Mouse (Mus musculus) liver, embryonic 12.5 days (tissue): ENCODE data around the gene Telo2. TPM values are rescaled to one million over a fixed set of nuclear protein-coding genes. Genes with fewer than 3 reads are reported as not detected.
A peak's percentile ranks its signal among the peaks of the same experiment; 100 is the strongest.

Experiments used
- ATAC-seq: fragments of 200-750 bp; cut with Nextera tagmentation; 2 replicates; pipeline ENCODE4 v1.8.0; 2017; ENCODE audit warnings: moderate number of reproducible peaks, mild to moderate bottlenecking, moderate library complexity
- H3K27ac ChIP-seq: fragments of 300-500 bp; sonication (generic); 2 replicates; pipeline ENCODE4 v1.5.1; 2016; ENCODE audit warnings: mild to moderate bottlenecking
- H3K27me3 ChIP-seq: fragments of 300-500 bp; sonication (generic); replicated peaks from 2 replicates; pipeline ENCODE4 v1.6.1; 2016; ENCODE audit warnings: mild to moderate bottlenecking, moderate library complexity
- H3K36me3 ChIP-seq: fragments of 300-500 bp; sonication (generic); 2 replicates; pipeline ENCODE4 v1.6.1; 2016; ENCODE audit warnings: mild to moderate bottlenecking, moderate library complexity
- H3K4me1 ChIP-seq: fragments of 300-500 bp; sonication (generic); 2 replicates; pipeline ENCODE4 v1.6.1; 2016
- H3K4me2 ChIP-seq: fragments of 300-500 bp; sonication (generic); 2 replicates; pipeline ENCODE4 v1.6.1; 2016; ENCODE audit warnings: mild to moderate bottlenecking, moderate library complexity
- H3K4me3 ChIP-seq: fragments of 300-500 bp; sonication (generic); 2 replicates; pipeline ENCODE4 v1.5.1; 2016; ENCODE audit warnings: mild to moderate bottlenecking, moderate library complexity
- H3K9ac ChIP-seq: fragments of 300-500 bp; sonication (generic); 2 replicates; pipeline ENCODE4 v1.6.1; 2016; ENCODE audit warnings: mild to moderate bottlenecking, moderate library complexity
- H3K9me3 ChIP-seq: fragments of 300-500 bp; sonication (generic); replicated peaks from 2 replicates; pipeline ENCODE4 v1.6.1; 2016; ENCODE audit warnings: mild to moderate bottlenecking, moderate library complexity
- WGBS: fragments of 180-500 bp; shearing (Covaris S2); methylation state at CpG from one replicate; pipeline ENCODE4 v1.1.7; 2016; ENCODE audit not compliant: insufficient replicate concordance; 5-methylcytosine and 5-hydroxymethylcytosine counted together
- polyA plus RNA-seq: library from polyadenylated mRNA; unstranded; fragments of >200 nt; fragmentation: Nextera tagmentation; extraction: Ambion mirVana; gene quantifications from 2 replicates; pipeline ENCODE4 v1.2.1, GENCODE M21; 2016

Telo2 gene
- polyA plus RNA-seq, 1 experiment from 2014 or later: 28.6 TPM

DNA sequence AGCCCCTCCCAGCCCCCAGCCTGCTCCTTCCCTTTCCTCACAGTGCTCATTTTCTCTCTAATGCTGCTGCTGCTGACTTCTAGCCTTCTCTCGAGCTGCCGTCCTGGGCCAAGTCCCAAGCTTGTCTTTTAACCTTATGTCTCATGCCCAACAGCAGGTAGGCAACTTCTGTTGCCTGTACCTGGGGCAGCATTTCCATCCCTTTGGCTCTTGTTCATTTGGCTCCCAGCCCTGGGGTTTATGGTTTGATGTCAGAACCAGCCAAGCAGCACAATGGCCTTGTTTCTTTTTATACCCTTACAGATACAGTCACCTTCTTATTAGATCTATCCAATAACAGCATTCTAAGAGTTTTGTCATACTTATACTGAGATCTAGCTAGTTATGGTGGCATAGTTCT, 19.5 kb downstream of the Telo2 start:
- Histone ChIP-seq H3K9me3 (no peaks in the 10 kb centered on the region), H3K27me3 (no peaks in the 10 kb centered on the region), H3K4me2 (no peak overlapping the region), H3K27ac (peak overlapping the region; percentile 21), H3K36me3 (peaks cover 99% of the 10 kb centered on the region), H3K4me1 (peaks cover 35% of the 10 kb centered on the region), H3K9ac (peak overlapping the region; percentile 37; the same call in 1 of the 2 replicates), H3K4me3 (no peak overlapping the region)
- WGBS: 84% methylated on average over 2 of the region's 2 CpGs
- ATAC-seq: no peak

DNA sequence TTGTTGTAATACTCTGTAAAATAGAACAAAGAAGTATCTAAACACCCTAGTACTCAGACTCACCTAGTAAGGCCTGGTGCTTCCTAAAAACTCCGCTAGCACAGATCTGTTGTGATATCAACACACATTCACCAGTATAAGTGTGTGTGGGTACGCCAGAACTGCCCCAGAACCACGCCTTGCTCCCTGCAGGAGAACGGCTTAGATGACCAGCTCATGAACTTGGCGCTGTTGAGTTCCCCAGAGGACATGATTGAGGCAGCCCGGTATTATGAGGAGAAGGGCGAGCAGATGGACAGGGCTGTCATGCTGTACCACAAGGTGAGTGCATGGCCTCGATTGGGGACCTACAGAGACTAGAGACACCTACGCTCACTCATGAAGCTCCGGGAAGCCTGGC, 25.3 kb downstream of the Telo2 start:
- no peak for ATAC-seq
- 73% methylated on average over 10 of the region's 10 CpGs for WGBS
- peak overlapping the region; percentile 82 for H3K4me2 ChIP-seq
- H3K9me3 ChIP-seq: no peaks in the 10 kb centered on the region
- H3K4me1 ChIP-seq: peaks cover 80% of the 10 kb centered on the region
- no peaks in the 10 kb centered on the region for H3K27me3 ChIP-seq
- H3K9ac ChIP-seq: peak overlapping the region; percentile 87
- peaks cover 53% of the 10 kb centered on the region for H3K36me3 ChIP-seq
- H3K27ac ChIP-seq: peak overlapping the region; percentile 99
- peak overlapping the region; percentile 67 for H3K4me3 ChIP-seq

DNA sequence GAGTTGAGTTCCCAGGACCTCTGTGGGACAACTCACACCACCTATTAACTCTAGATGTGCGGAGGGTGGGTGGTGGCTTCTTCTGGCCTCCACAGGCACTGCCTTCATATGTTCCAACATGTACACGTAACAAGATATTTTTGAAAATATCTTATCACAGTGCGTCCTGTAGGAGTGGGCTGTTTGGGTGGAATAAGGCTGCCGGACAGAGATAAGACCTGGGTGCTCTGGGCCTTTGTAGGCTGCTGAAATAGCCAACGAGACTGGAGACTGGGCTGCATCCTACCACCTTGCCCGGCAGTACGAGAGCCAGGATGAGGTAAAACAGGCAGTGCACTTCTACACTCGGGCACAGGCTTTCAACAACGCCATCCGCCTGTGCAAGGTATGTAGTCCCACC, 26.6 kb downstream of the Telo2 start:
- Histone ChIP-seq H3K4me1 (peaks cover 87% of the 10 kb centered on the region), H3K4me2 (peak overlapping the region; percentile 82), H3K4me3 (peak overlapping the region; percentile 67), H3K9me3 (no peaks in the 10 kb centered on the region), H3K27me3 (no peaks in the 10 kb centered on the region), H3K27ac (peak overlapping the region; percentile 99), H3K36me3 (peaks cover 40% of the 10 kb centered on the region), H3K9ac (peak overlapping the region; percentile 87)
- ATAC-seq: peak; percentile 92
- 22% methylated on average over 10 of the region's 10 CpGs for WGBS

DNA sequence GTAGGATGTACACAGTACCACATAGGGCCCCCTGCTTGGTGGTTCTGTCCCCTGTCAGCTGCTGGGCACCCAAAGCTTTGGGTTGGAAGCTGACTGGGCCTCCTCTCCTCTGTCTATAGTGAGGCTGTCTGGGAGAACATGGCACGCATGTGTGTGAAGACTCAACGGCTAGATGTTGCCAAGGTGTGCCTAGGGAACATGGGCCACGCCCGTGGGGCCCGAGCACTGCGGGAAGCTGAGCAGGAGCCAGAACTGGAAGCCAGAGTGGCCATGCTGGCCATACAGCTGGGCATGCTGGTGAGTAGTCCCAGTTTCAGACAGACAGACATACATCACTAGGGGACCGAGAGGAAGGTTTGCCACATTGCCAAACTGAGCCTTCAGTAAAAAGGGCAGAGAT, 29.0 kb downstream of the Telo2 start:
- WGBS: 52% methylated on average over 7 of the region's 7 CpGs
- ATAC-seq: peak; percentile 43
- Histone ChIP-seq H3K9me3 (no peaks in the 10 kb centered on the region), H3K27me3 (no peaks in the 10 kb centered on the region), H3K9ac (peak overlapping the region; percentile 87), H3K27ac (peak overlapping the region; percentile 99), H3K4me2 (peak overlapping the region; percentile 82), H3K4me1 (peaks cover 89% of the 10 kb centered on the region), H3K36me3 (peaks cover 16% of the 10 kb centered on the region), H3K4me3 (0 out of 2 replicates have a peak overlapping the region, but pooled peaks have one; percentile 18)

DNA sequence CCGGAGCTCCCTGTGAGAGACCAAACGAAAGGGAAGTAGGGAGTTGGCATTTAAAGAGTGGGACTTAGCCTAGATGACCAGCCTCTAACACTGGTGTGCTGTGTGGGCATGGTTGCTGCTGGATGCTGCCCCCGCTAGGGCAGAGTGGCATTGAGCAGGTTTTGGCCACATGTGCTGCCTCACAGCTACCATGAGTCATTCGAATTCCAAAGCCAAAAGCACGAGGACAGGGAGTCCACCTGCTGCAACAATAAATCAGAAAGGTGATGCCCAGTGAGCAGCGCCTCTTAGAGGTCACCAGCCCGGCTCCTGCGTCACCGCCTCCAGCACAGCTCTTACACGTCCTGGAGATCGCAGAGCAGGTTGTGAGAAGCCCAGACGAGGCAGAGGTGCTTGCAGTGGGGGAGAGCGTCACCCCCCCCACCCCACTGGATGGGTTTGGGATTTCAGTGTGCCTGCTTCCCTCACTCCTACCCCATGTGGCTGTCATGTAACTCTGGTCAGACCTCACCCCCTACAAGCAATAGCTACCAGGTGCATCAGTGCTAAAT, 30.9 kb downstream of the Telo2 start:
- Histone ChIP-seq H3K9me3 (no peaks in the 10 kb centered on the region), H3K36me3 (peaks cover 2% of the 10 kb centered on the region), H3K4me1 (peaks cover 81% of the 10 kb centered on the region), H3K9ac (peak overlapping the region; percentile 4; the same call in 1 of the 2 replicates), H3K27me3 (no peaks in the 10 kb centered on the region; the same call in 1 of the 2 replicates), H3K27ac (peak overlapping the region; percentile 99), H3K4me3 (no peak overlapping the region), H3K4me2 (no peak overlapping the region)
- ATAC-seq: no peak
- WGBS: 75% methylated on average over 13 of the region's 13 CpGs

DNA sequence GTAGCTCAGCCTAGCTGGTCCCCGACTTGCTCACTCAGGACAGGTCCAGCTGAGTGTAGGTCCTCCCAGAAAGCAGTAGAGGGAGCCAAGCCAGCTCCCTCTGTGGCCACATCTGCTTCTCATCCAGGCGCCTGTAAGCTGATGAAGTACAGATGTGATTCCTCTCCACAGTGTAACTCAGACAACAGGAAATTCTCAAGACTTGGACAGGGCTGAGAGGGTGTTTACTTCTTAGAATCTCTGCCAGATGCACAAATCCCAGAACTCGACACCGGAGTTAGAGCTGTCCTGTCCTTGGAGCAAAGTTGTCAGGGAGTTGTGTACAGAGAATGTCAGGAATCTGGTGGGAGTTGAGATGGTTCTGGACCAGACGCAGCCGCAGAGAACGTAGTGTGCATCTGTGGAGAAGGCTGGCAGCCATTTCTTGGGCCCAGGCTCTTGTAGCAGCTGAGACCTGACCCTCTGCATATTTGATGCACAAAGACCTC, 32.3 kb downstream of the Telo2 start, which contains the start of gene Tmem204:
TSS of gene Tmem204 (minus strand) at position 148 of the 488 bp plus-strand sequence.
- Histone ChIP-seq H3K4me1 (peaks cover 70% of the 10 kb centered on the region), H3K9me3 (no peaks in the 10 kb centered on the region), H3K36me3 (peaks cover 2% of the 10 kb centered on the region; the same call in 1 of the 2 replicates), H3K27me3 (no peaks in the 10 kb centered on the region; the same call in 1 of the 2 replicates), H3K4me2 (no peak within 1 kb of the TSS), H3K4me3 (no peak within 1 kb of the TSS), H3K9ac (no peak within 1 kb of the TSS; the same call in 1 of the 2 replicates), H3K27ac (peak within 1 kb of the TSS; percentile 99)
- 72% methylated on average over 7 of the region's 7 CpGs for WGBS
- ATAC-seq: peak; percentile 33

DNA sequence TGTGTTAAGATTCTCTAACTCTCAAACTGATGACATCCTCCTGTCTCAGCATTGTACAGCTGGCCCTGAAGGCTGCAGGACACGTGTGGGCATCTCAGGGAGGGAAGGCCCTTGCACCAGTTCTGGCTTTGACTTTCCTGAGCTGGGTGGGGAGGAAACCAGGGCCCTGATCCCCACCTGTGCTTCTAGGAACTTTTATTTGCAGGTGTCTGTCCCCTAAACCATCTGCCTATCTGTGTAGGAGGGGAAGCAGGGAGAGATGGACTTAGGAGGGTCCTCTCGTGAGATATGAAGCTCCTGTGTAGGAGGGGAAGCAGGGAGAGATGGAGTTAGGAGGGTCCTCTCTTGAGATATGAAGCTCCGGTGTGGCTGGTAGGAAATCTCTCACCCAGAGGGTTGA, 32.9 kb downstream of the Telo2 start:
- H3K27ac ChIP-seq: peak overlapping the region; percentile 99
- H3K4me1 ChIP-seq: peaks cover 67% of the 10 kb centered on the region
- ATAC-seq: no peak
- H3K27me3 ChIP-seq: no peaks in the 10 kb centered on the region; the same call in 1 of the 2 replicates
- H3K36me3 ChIP-seq: peaks cover 1% of the 10 kb centered on the region; the same call in 1 of the 2 replicates
- H3K4me3 ChIP-seq: no peak overlapping the region
- H3K9ac ChIP-seq: no peak overlapping the region
- 60% methylated on average over 3 of the region's 3 CpGs for WGBS
- H3K9me3 ChIP-seq: no peaks in the 10 kb centered on the region
- H3K4me2 ChIP-seq: no peak overlapping the region

DNA sequence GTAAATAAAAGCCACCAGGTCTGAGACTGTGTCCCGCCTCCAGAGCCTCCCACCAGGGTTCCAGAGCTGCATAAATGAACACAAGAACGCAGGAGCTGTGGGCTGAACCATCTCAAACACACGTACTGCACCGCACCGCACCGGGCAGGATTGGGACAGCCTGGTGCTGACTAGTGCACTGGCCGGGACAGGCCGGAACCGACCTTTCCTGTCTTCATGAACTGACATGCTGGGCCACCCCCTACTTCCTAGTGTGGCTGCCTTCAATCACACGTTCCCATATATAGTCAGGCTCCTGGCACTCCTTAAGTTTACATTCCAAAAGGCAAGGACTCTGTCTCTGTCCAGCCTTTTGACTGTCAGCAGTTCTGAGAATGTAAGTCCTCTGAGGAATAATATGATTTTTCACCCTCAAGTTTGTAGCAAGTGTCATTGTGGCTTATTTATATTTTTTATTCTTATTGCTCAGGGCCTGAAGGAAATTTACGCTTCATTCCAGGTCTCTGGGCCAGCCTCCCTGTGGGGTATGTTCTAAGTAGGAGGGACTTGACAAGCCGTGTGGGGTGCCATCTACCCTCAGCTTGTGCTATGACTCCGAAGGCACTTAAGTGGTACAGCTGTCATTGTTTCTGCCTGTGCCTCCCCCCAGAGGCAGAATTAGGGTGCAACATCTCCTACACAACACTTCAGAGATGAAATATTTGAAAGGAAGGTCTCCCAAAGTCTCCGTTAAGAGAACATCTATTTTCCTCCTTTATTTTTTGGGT, 33.5 kb downstream of the Telo2 start:
- no peaks in the 10 kb centered on the region; the same call in 1 of the 2 replicates for H3K27me3 ChIP-seq
- no peaks in the 10 kb centered on the region; the same call in 1 of the 2 replicates for H3K36me3 ChIP-seq
- 43% methylated on average over 14 of the region's 14 CpGs for WGBS
- 0 out of 2 replicates have a peak, but pooled peaks have one; percentile 30 for ATAC-seq
- no peak overlapping the region for H3K4me2 ChIP-seq
- H3K4me1 ChIP-seq: peaks cover 64% of the 10 kb centered on the region
- H3K4me3 ChIP-seq: no peak overlapping the region
- H3K9me3 ChIP-seq: no peaks in the 10 kb centered on the region
- H3K9ac ChIP-seq: no peak overlapping the region
- H3K27ac ChIP-seq: peak overlapping the region; percentile 99

DNA sequence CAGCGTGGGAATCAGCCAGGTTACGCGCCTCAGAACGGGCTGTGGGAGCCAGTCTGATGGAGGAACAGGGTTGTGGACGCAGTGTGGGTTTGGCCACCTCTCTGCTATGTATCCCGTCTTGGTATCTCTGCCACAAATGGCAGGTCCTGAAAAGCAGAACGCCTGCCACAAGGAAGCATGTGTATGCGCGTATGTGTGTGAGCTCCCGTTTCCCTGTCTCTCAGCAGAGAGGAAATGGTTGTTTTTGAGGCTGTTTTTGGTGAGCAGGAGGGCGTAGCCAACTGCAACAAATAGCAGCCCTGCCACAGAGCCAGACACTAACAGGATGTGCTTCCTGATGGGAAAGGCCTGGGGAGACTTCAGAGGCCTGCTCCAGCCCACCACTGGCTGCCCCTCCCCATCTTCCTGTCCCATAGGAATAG, 34.8 kb downstream of the Telo2 start:
- no peaks in the 10 kb centered on the region; the same call in 1 of the 2 replicates for H3K27me3 ChIP-seq
- no peaks in the 10 kb centered on the region; the same call in 1 of the 2 replicates for H3K36me3 ChIP-seq
- 50% methylated on average over 11 of the region's 11 CpGs for WGBS
- ATAC-seq: no peak
- no peak overlapping the region for H3K9ac ChIP-seq
- H3K4me1 ChIP-seq: peaks cover 51% of the 10 kb centered on the region
- peak overlapping the region; percentile 99 for H3K27ac ChIP-seq
- H3K4me2 ChIP-seq: peak overlapping the region; percentile 24
- H3K4me3 ChIP-seq: peak overlapping the region; percentile 29
- H3K9me3 ChIP-seq: no peaks in the 10 kb centered on the region

DNA sequence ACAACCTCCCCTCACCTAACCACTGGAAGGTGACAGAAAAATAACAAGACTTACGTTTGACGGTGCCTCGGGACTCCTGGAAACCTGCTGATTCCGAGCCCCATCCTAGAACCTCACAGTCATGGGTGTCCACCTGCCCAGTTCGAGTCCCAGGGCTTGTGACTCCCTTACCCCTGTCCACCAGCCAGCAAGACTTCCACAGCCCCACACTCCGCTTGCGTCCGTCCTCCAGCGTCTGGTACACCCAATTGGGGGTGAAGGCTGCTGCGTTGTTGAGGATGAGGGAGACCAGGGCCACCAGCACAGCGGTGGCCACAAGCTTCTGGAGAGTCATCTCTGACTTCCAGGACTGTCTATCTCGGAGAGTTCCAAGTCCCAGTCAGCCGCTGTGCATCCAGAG, 35.6 kb downstream of the Telo2 start:
- no peak overlapping the region for H3K9ac ChIP-seq
- no peaks in the 10 kb centered on the region for H3K9me3 ChIP-seq
- H3K36me3 ChIP-seq: no peaks in the 10 kb centered on the region; the same call in 1 of the 2 replicates
- H3K4me1 ChIP-seq: peaks cover 43% of the 10 kb centered on the region
- H3K27ac ChIP-seq: peak overlapping the region; percentile 99; the same call in 1 of the 2 replicates
- peak overlapping the region; percentile 29 for H3K4me3 ChIP-seq
- no peaks in the 10 kb centered on the region; the same call in 1 of the 2 replicates for H3K27me3 ChIP-seq
- 83% methylated on average over 13 of the region's 13 CpGs for WGBS
- H3K4me2 ChIP-seq: peak overlapping the region; percentile 24
- no peak for ATAC-seq

DNA sequence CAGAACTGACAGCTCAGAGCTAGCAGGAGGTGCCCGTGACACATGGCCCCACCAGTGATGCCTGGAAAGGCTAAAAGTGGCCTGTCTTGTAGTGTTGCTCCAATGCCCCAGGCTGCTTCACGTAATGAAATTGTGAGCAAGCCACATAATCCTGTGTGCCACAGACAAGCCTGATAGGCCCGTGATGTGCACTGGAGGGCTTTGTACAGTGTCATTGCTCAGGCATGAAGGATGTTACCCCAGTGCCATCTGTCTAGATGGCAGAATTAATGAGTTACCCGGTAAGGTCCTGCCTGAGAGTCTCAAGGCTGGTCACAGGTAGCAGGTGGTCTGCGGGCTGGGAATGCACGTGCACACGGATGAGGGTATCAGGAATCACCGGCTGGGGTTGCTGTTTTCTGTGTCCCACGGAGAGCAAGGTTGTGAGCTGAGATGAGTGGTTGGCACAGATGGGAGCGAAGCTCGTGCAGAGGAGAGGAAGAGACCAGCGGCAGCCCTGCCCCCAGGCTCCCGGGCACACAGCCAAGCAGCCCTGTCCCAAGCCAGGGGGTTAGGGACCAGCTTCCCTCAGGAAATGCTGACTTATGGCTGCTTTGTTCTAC, 37.9 kb downstream of the Telo2 start:
- no peaks in the 10 kb centered on the region for H3K9me3 ChIP-seq
- WGBS: 69% methylated on average over 13 of the region's 13 CpGs
- no peaks in the 10 kb centered on the region; the same call in 1 of the 2 replicates for H3K36me3 ChIP-seq
- no peak for ATAC-seq
- H3K4me2 ChIP-seq: peak overlapping the region; percentile 34; the same call in 1 of the 2 replicates
- no peak overlapping the region for H3K4me3 ChIP-seq
- no peak overlapping the region for H3K27ac ChIP-seq
- no peak overlapping the region for H3K9ac ChIP-seq
- peaks cover 25% of the 10 kb centered on the region for H3K4me1 ChIP-seq
- H3K27me3 ChIP-seq: no peaks in the 10 kb centered on the region; the same call in 1 of the 2 replicates
